Mouse (Mus musculus) stomach, postnatal 0 days (tissue): ENCODE measurements around the gene Ceacam20. TPM values are rescaled to one million over a fixed set of nuclear protein-coding genes. Genes with fewer than 3 reads are reported as not detected.

ENCODE experiments used
- ATAC-seq: fragments of 200-750 bp; cut with Nextera tagmentation; 2 replicates; pipeline ENCODE4 v1.8.0; 2017; ENCODE audit not compliant: low FRiP score, low TSS enrichment
- DNase-seq: peaks from one replicate; pipeline ENCODE4 v3.0.0-alpha.2; 2016; ENCODE audit warnings: low spot score
- H3K27ac ChIP-seq: fragments of 300-500 bp; sonication (generic); replicated peaks from 2 replicates; pipeline ENCODE4 v1.5.1; 2014; ENCODE audit warnings: mild to moderate bottlenecking, control low read depth
- H3K27me3 ChIP-seq: fragments of 300-500 bp; sonication (generic); 2 replicates; pipeline ENCODE4 v1.6.1; 2014; ENCODE audit warnings: low read length; ENCODE audit not compliant: control insufficient read depth, insufficient read depth
- H3K36me3 ChIP-seq: fragments of 300-500 bp; sonication (generic); 2 replicates; pipeline ENCODE4 v1.6.1; 2014; ENCODE audit warnings: low read length, mixed read lengths; ENCODE audit not compliant: control insufficient read depth, insufficient read depth
- H3K4me1 ChIP-seq: fragments of 300-500 bp; sonication (generic); replicated peaks from 2 replicates; pipeline ENCODE4 v1.6.1; 2014; ENCODE audit warnings: antibody characterized with exemption; ENCODE audit not compliant: control insufficient read depth, insufficient read depth
- H3K4me2 ChIP-seq: fragments of 300-500 bp; sonication (generic); replicated peaks from 2 replicates; pipeline ENCODE4 v1.6.1; 2014; ENCODE audit warnings: low read depth, mild to moderate bottlenecking, control low read depth, moderate library complexity
- H3K4me3 ChIP-seq: fragments of 300-500 bp; sonication (generic); 2 replicates; pipeline ENCODE4 v1.5.1; 2014; ENCODE audit warnings: low read depth, low read length, control low read depth
- H3K9ac ChIP-seq: fragments of 300-500 bp; sonication (generic); 2 replicates; pipeline ENCODE4 v1.6.1; 2014; ENCODE audit warnings: mild to moderate bottlenecking, low read length, control low read depth, mixed read lengths
- H3K9me3 ChIP-seq: fragments of 300-500 bp; sonication (generic); 2 replicates; pipeline ENCODE4 v1.6.1; 2016; ENCODE audit warnings: low read length; ENCODE audit not compliant: control insufficient read depth
- CTCF ChIP-seq: IDR thresholded peaks from 2 replicates; pipeline ENCODE4 v1.5.1; 2016; ENCODE audit warnings: antibody characterized with exemption, low read depth, mild to moderate bottlenecking, moderate library complexity
- EP300 ChIP-seq: optimal IDR thresholded peaks from 2 replicates; pipeline ENCODE3; 2016; ENCODE audit warnings: antibody characterized with exemption
- WGBS: fragments of 180-500 bp; shearing (Covaris S2); extraction: QIAGEN DNeasy Blood & Tissue Kit; methylation state at CpG from one replicate; pipeline ENCODE4 v1.1.7; 2014; 5-methylcytosine and 5-hydroxymethylcytosine counted together
- polyA plus RNA-seq: library from polyadenylated mRNA; unstranded; fragments of >200 nt; fragmentation: Nextera tagmentation; extraction: Ambion mirVana; gene quantifications from 2 replicates; pipeline ENCODE4 v1.2.1, GENCODE M21; 2015

Gene Ceacam20
- polyA plus RNA-seq, 1 experiment from 2014 or later = not detected

DNA sequence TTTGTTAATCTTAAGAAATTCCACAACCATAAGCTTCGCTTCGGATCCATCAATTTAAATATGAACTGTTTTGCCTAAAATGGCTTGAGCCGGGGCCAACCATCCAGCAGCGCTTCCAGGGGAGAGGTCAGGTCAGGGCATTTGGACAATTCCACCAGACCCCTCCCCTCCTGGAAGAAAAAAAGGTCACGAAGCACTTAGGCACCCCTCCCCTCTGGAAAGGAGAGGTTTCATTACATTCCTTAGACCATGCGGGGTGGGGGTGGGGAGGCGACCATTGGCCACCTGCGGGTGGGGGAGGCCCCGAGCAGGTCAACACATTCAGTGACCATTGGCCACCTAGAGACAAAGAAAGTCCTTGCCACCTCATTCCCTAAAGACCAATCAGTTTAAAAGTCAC is 12.2 kb upstream of the Ceacam20 start:
- H3K9me3 ChIP-seq = no peaks in the 10 kb centered on the region
- no peak overlapping the region for H3K4me3 ChIP-seq
- no peak overlapping the region for H3K27ac ChIP-seq
- no peaks in the 10 kb centered on the region for H3K36me3 ChIP-seq
- H3K4me2 ChIP-seq = no peak overlapping the region
- H3K4me1 ChIP-seq = no peaks in the 10 kb centered on the region
- no peak for DNase-seq
- H3K27me3 ChIP-seq = no peaks in the 10 kb centered on the region
- H3K9ac ChIP-seq = no peak overlapping the region
- ATAC-seq = no peak
- 23% methylated on average over 9 of the region's 9 CpGs for WGBS
- no peak for TF ChIP-seq EP300

DNA sequence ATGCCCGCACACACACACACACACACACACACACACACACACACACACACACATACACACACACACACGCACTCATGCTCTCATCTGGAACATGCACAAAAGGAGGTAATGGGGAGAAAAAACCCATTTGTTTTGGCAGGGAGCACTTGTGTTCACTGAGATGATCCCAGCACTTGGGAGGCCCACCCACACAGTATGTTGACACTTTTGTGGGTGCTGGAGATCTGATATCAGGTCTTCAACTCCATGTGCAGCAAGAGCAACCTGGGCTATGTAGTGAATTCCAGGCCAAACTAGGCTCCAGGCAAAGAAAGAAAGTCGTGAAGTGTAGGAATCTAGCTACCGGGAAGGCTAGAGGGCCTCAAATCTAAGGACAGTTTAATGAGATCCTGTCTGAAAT is 9.4 kb upstream of the Ceacam20 start:
- no peak overlapping the region for H3K4me3 ChIP-seq
- no peak for DNase-seq
- no peak overlapping the region for H3K4me2 ChIP-seq
- no peaks in the 10 kb centered on the region for H3K27me3 ChIP-seq
- no peaks in the 10 kb centered on the region for H3K36me3 ChIP-seq
- no peaks in the 10 kb centered on the region for H3K9me3 ChIP-seq
- no peak overlapping the region for H3K9ac ChIP-seq
- WGBS = 53% methylated on average over 3 of the region's 4 CpGs
- H3K27ac ChIP-seq = no peak overlapping the region
- TF ChIP-seq CTCF = no peak
- TF ChIP-seq EP300 = no peak
- no peaks in the 10 kb centered on the region for H3K4me1 ChIP-seq
- ATAC-seq = no peak

DNA sequence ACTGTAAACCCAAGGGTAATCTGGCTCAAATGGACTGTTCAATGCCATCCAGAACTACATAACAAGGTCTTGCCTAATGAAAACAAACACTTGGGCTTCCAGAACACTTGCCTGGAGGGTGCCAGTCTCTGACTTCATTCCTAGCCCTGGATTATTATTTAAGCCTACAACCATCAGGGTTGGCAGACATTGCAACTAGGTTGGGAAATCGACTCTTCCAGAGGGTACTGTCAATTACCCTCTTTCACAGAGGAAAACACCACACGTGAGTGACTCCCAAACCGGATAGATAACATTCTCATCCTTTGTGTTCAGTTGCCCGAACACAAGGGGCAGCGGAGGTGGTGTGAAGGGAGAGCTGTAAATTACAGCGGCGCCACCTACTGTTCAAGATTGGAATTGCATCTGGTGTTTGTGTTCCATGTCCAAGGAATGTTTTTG is 8.9 kb upstream of the Ceacam20 start:
- Histone ChIP-seq H3K4me3 (no peak overlapping the region), H3K27ac (no peak overlapping the region), H3K4me1 (no peaks in the 10 kb centered on the region), H3K4me2 (no peak overlapping the region), H3K36me3 (no peaks in the 10 kb centered on the region), H3K9ac (no peak overlapping the region), H3K27me3 (no peaks in the 10 kb centered on the region), H3K9me3 (no peaks in the 10 kb centered on the region)
- peak; percentile 63 for ATAC-seq
- peak; percentile 87 for DNase-seq
- TF ChIP-seq EP300 = no peak
- peak; percentile 89 for TF ChIP-seq CTCF
- WGBS = under 1% methylated on average over 7 of the region's 7 CpGs

DNA sequence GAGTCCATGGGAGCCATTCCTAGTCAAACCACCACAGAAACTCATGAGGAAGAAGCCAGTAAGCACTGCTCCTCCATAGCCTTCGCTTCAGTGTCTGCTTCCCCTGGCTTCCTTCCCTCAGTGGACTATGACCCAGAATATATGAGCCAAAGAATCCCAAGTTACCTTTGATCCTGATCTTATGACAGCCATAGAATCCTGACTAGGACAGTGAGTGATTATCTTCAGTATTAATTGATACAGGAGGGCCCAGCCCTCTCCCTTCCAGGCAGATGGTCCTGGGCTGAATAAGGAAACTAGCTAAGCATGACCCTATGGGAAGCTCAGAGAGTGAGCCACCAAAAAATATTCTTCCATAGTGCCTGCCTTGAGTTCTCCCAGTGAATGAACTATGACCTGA is 2.8 kb upstream of the Ceacam20 start:
- H3K4me1 ChIP-seq = no peaks in the 10 kb centered on the region
- no peaks in the 10 kb centered on the region for H3K9me3 ChIP-seq
- no peak overlapping the region for H3K27ac ChIP-seq
- no peak for TF ChIP-seq CTCF
- TF ChIP-seq EP300 = no peak
- 58% methylated on average over 1 of the region's 1 CpGs for WGBS
- ATAC-seq (no peak), DNase-seq (no peak)
- no peak overlapping the region for H3K9ac ChIP-seq
- no peak overlapping the region for H3K4me2 ChIP-seq
- no peak overlapping the region for H3K4me3 ChIP-seq
- no peaks in the 10 kb centered on the region for H3K27me3 ChIP-seq
- H3K36me3 ChIP-seq = no peaks in the 10 kb centered on the region

DNA sequence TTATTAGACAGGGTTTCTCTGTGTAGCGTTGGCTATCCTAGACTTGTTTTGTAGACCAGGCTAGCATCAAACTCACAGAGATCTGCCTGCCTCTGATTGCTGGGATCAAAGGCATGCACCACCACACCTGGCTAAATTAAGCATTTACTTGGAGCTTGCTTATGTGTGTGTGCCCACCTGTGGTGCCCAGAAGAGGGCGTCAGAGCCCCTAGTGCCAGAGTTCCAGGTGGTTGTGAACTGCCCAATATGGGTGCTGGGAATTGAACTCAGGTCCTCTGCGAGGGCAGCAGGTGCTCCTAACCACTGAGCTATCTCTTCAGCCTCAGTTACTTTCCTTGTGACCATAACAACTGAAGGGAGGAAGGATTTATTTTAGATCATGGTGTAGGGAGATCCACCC is 3.9 kb downstream of the Ceacam20 start:
- Histone ChIP-seq H3K9me3 (no peaks in the 10 kb centered on the region), H3K4me3 (no peak overlapping the region), H3K36me3 (no peaks in the 10 kb centered on the region), H3K9ac (no peak overlapping the region), H3K4me2 (no peak overlapping the region), H3K27me3 (no peaks in the 10 kb centered on the region), H3K4me1 (no peaks in the 10 kb centered on the region), H3K27ac (no peak overlapping the region)
- ATAC-seq = no peak
- DNase-seq = no peak
- TF ChIP-seq CTCF (no peak), EP300 (no peak)
- WGBS = 74% methylated on average over 3 of the region's 3 CpGs

DNA sequence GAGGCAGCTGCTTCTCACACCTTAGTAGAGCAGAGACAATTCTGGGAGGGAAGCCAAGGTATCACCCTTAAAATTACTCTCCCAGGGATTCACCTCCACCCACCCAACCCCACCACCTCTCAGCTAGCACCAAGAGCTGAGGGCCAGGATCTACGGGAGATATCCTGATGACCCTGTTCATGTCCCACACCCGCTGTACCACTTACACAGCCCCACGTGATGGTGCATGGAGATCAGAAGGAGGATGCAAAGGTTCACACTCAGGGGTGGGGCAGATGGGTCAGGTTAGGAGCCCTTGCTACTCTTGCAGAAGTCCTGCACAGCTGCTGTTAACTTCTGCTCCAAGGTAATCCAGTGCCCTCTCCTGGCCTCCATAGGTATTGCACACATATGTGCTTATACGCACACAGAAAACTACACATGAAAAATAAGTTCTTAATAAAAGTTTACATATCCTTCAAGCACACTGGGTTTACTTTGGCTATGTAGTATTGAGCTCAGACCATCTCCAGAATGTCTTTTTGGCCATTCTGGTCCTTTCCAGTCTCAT is 4.4 kb downstream of the Ceacam20 start:
- no peak overlapping the region for H3K9ac ChIP-seq
- no peaks in the 10 kb centered on the region for H3K9me3 ChIP-seq
- TF ChIP-seq CTCF (peak; percentile 24), EP300 (no peak)
- 98% methylated on average over 4 of the region's 4 CpGs for WGBS
- no peak overlapping the region for H3K4me2 ChIP-seq
- no peaks in the 10 kb centered on the region for H3K36me3 ChIP-seq
- ATAC-seq (no peak), DNase-seq (no peak)
- H3K27me3 ChIP-seq = no peaks in the 10 kb centered on the region
- H3K4me1 ChIP-seq = no peaks in the 10 kb centered on the region
- H3K4me3 ChIP-seq = no peak overlapping the region
- H3K27ac ChIP-seq = no peak overlapping the region
